Mouse (Mus musculus): Measurements from ENCODE around the gene Vps53.
"Not testable (repeated sequence)": the region's sequence is repeated elsewhere in the genome, so short reads cannot be mapped to it uniquely, and the experiment has no call there.

DNA sequence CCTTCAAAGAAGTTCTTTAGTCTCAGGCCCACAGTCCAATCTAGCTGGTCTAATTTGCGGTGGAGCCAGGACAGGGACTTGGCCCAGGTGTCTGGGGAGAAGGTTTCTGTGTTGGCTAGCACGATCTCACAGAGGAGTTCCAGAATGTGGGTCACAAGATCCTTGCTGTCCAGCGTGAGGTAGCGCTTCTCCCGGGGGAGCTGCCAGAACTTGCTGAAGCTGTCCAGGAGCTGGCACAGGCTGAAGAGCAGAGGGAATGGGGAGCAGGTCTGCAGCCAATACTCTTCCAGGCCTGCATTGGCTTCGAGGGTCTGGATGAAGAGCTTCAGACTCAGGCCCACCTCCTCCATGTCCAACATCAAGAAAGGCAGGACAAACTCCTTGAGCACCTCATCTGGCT is 32.1 kb upstream of the Vps53 start:
- not testable (repeated sequence) for TF ChIP-seq CTCF, POLR2A (IDR thresholded peaks at IDR 0.05; ENCODE audit: insufficient read depth, low read depth, low read length)
